Mouse (Mus musculus): ENCODE data around the gene Rab40c. TPM values are rescaled to one million over a fixed set of nuclear protein-coding genes. Genes with fewer than 3 reads are reported as not detected.

Rab40c gene
- polyA plus RNA-seq, 1 experiment = 7.0 TPM

Other genes with a start within 250 kb of the Rab40c start
- gene Gng13, start 202.6 kb downstream of the Rab40c start, polyA plus RNA-seq (2012; ENCODE audit: insufficient read depth, insufficient read length, missing spikeins) = not detected in 2 replicates
- gene Chtf18, start 192.3 kb downstream of the Rab40c start, polyA plus RNA-seq (2012; ENCODE audit: insufficient read depth, insufficient read length, missing spikeins) = 0.87 and 3.0 TPM in 2 replicates
- gene Rpusd1, start 192.1 kb downstream of the Rab40c start, polyA plus RNA-seq (2012; ENCODE audit: insufficient read depth, insufficient read length, missing spikeins) = 3.0 and 3.9 TPM in 2 replicates
- gene Mslnl, start 183.7 kb downstream of the Rab40c start, polyA plus RNA-seq (2012; ENCODE audit: insufficient read depth, insufficient read length, missing spikeins) = not detected in 2 replicates
- not detected in 2 replicates for gene Msln, start 165.3 kb downstream of the Rab40c start, polyA plus RNA-seq (2012; ENCODE audit: insufficient read depth, insufficient read length, missing spikeins)
- gene Narfl, start 146.0 kb downstream of the Rab40c start, polyA plus RNA-seq (2012; ENCODE audit: insufficient read depth, insufficient read length, missing spikeins) = 40.5 and 42.4 TPM in 2 replicates
- gene Haghl, start 134.1 kb downstream of the Rab40c start, polyA plus RNA-seq (2012; ENCODE audit: insufficient read depth, insufficient read length, missing spikeins) = 5.0 and 5.9 TPM in 2 replicates
- gene Ccdc78, start 133.1 kb downstream of the Rab40c start, polyA plus RNA-seq (2012; ENCODE audit: insufficient read depth, insufficient read length, missing spikeins) = not detected in 2 replicates
- 41.4 and 42.8 TPM in 2 replicates for gene Fam173a, start 126.8 kb downstream of the Rab40c start, polyA plus RNA-seq (2012; ENCODE audit: insufficient read depth, insufficient read length, missing spikeins)
- 4.6 TPM in 1 of 2 replicates, not detected in the other for gene AC134908.4, start 124.1 kb downstream of the Rab40c start, polyA plus RNA-seq (2012; ENCODE audit: insufficient read depth, insufficient read length, missing spikeins)
- gene Metrn, start 122.6 kb downstream of the Rab40c start, polyA plus RNA-seq (2012; ENCODE audit: insufficient read depth, insufficient read length, missing spikeins) = 1.8 and 3.2 TPM in 2 replicates
- gene Fbxl16, start 110.6 kb downstream of the Rab40c start, polyA plus RNA-seq (2012; ENCODE audit: insufficient read depth, insufficient read length, missing spikeins) = 0.42 and 0.79 TPM in 2 replicates
- 6.3 and 7.1 TPM in 2 replicates for gene Wdr24, start 96.1 kb downstream of the Rab40c start, polyA plus RNA-seq (2012; ENCODE audit: insufficient read depth, insufficient read length, missing spikeins)
- 29.2 and 37.3 TPM in 2 replicates for gene Jmjd8, start 90.9 kb downstream of the Rab40c start, polyA plus RNA-seq (2012; ENCODE audit: insufficient read depth, insufficient read length, missing spikeins)
- 65.3 and 69.4 TPM in 2 replicates for gene Stub1, start 86.3 kb downstream of the Rab40c start, polyA plus RNA-seq (2012; ENCODE audit: insufficient read depth, insufficient read length, missing spikeins)
- 3.4 and 5.0 TPM in 2 replicates for gene Rhbdl1, start 82.4 kb downstream of the Rab40c start, polyA plus RNA-seq (2012; ENCODE audit: insufficient read depth, insufficient read length, missing spikeins)
- gene Gm20683, start 78.0 kb downstream of the Rab40c start, polyA plus RNA-seq (2012; ENCODE audit: insufficient read depth, insufficient read length, missing spikeins) = 0.95 and 1.6 TPM in 2 replicates
- gene Rhot2, start 74.9 kb downstream of the Rab40c start, polyA plus RNA-seq (2012; ENCODE audit: insufficient read depth, insufficient read length, missing spikeins) = 69.0 and 72.5 TPM in 2 replicates
- 1.6 and 2.4 TPM in 2 replicates for gene Wdr90, start 58.2 kb downstream of the Rab40c start, polyA plus RNA-seq (2012; ENCODE audit: insufficient read depth, insufficient read length, missing spikeins)
- gene Mcrip2, start 51.0 kb downstream of the Rab40c start, polyA plus RNA-seq (2012; ENCODE audit: insufficient read depth, insufficient read length, missing spikeins) = 432 and 445 TPM in 2 replicates
- gene Mettl26, start 44.7 kb downstream of the Rab40c start, polyA plus RNA-seq (2012; ENCODE audit: insufficient read depth, insufficient read length, missing spikeins) = 47.5 and 52.1 TPM in 2 replicates
- not detected in 2 replicates for gene Wfikkn1, start 38.9 kb downstream of the Rab40c start, polyA plus RNA-seq (2012; ENCODE audit: insufficient read depth, insufficient read length, missing spikeins)
- gene Pigq, start 25.2 kb upstream of the Rab40c start, polyA plus RNA-seq (2012; ENCODE audit: insufficient read depth, insufficient read length, missing spikeins) = 65.6 and 109 TPM in 2 replicates
- not detected in 2 replicates for gene Nhlrc4, start 25.2 kb upstream of the Rab40c start, polyA plus RNA-seq (2012; ENCODE audit: insufficient read depth, insufficient read length, missing spikeins)
- gene A930017K11Rik, start 32.8 kb upstream of the Rab40c start, polyA plus RNA-seq (2012; ENCODE audit: insufficient read depth, insufficient read length, missing spikeins) = not detected in 2 replicates
- 4.7 and 5.6 TPM in 2 replicates for gene Capn15, start 66.1 kb upstream of the Rab40c start, polyA plus RNA-seq (2012; ENCODE audit: insufficient read depth, insufficient read length, missing spikeins)
- gene Rab11fip3, start 149.8 kb upstream of the Rab40c start, polyA plus RNA-seq (2012; ENCODE audit: insufficient read depth, insufficient read length, missing spikeins) = 5.3 and 5.7 TPM in 2 replicates
- 48.4 and 53.1 TPM in 2 replicates for gene Decr2, start 170.6 kb upstream of the Rab40c start, polyA plus RNA-seq (2012; ENCODE audit: insufficient read depth, insufficient read length, missing spikeins)
- 1.9 and 5.5 TPM in 2 replicates for gene Nme4, start 175.9 kb upstream of the Rab40c start, polyA plus RNA-seq (2012; ENCODE audit: insufficient read depth, insufficient read length, missing spikeins)
- gene Tmem8, start 193.6 kb upstream of the Rab40c start, polyA plus RNA-seq (2012; ENCODE audit: insufficient read depth, insufficient read length, missing spikeins) = 3.0 and 5.1 TPM in 2 replicates
- 126 and 135 TPM in 2 replicates for gene Mrpl28, start 203.8 kb upstream of the Rab40c start, polyA plus RNA-seq (2012; ENCODE audit: insufficient read depth, insufficient read length, missing spikeins)
- 10.5 and 10.9 TPM in 2 replicates for gene Axin1, start 219.0 kb upstream of the Rab40c start, polyA plus RNA-seq (2012; ENCODE audit: insufficient read depth, insufficient read length, missing spikeins)

All from brown adipose tissue, adult 24 weeks (tissue).